Mouse (Mus musculus): Measurements from ENCODE around the gene Ptpn12. TPM values are rescaled to one million over a fixed set of nuclear protein-coding genes. Genes with fewer than 3 reads are reported as not detected.

Gene Ptpn12
- total RNA-seq, 1 experiment from 2014 or later, result 64.5 TPM

DNA sequence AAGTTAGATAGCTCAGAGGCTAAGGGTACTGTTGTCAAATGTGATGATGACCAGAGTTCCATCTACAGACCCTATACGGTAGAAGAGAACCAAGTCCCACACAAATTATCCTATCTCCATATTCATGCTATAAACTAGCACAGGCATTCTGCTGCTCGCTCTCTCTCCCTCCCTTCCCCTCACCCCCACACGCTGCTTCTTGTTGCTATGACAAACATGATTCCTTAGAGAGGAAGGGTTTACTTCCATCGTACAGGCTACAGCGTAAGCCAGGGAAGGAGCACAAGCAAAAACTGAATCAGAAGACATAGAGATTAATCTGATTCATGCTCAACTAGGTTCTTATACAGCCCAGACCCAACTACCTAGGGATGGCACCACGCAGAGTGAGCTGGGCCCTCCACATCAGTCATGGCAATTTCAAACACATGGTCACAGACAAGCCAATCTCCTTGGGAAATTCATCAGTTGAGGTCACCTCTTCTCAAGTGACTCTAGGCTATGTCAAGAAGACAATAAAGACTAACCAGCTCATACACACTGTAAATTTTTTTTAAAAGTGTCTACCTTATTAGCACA lies 21.2 kb downstream of the Ptpn12 start:
- no peak for ATAC-seq (replicated peaks in 1 of 2; ENCODE audit: insufficient read depth in 1 of 2, low FRiP score in 2 of 2, low TSS enrichment in 1 of 2, low read depth in 1 of 2, poor library complexity in 2 of 2, severe bottlenecking in 2 of 2)

GRCm38 (mm10) chr5:21033382-21034056 lies 22.2 kb downstream of the Ptpn12 start:
- ATAC-seq (replicated peaks in 1 of 2; ENCODE audit: insufficient read depth in 1 of 2, low FRiP score in 2 of 2, low TSS enrichment in 1 of 2, low read depth in 1 of 2, poor library complexity in 2 of 2, severe bottlenecking in 2 of 2), result no peak

DNA sequence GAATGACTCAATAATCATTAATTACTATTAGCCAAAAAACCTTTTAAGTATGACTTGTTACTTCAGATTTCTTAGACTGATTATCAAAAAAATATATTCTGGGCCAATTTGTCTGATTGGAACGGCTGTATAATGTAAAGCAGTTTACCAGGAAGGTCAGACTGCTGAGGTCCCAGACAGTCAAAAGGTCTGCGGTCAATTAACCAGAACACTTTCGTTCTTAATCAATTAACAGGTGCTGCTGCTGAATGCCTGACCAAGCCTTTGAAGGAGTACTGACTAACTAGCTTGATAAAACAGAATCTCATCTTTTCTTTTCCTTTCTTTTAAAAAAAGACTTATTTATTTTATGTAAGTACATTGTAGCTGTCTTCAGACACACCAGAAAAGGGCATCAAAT lies 23.1 kb downstream of the Ptpn12 start:
- ATAC-seq (replicated peaks in 1 of 2; ENCODE audit: insufficient read depth in 1 of 2, low FRiP score in 2 of 2, low TSS enrichment in 1 of 2, low read depth in 1 of 2, poor library complexity in 2 of 2, severe bottlenecking in 2 of 2), result no peak

DNA sequence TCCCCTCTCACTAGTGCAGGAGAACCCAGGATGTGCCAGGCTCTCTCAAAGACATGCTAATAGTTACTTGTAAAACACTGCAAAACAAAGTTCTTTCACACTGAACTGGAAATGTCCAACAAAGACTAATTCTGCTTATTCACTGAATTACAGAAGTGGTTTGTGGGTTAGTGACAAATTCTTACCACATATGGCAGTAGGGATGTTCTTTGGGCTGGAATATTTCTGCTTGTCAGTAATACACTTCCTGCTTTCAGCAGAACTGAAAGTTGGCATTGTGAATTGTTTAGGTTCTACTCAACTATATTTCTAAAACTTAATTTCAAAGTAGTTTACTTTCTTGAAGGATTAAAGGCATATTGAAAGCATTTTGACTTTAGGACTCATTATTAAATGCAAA lies 25.5 kb downstream of the Ptpn12 start:
- peak; percentile 96 to 98 for ATAC-seq (replicated peaks in 1 of 2; ENCODE audit: insufficient read depth in 1 of 2, low FRiP score in 2 of 2, low TSS enrichment in 1 of 2, low read depth in 1 of 2, poor library complexity in 2 of 2, severe bottlenecking in 2 of 2)

DNA sequence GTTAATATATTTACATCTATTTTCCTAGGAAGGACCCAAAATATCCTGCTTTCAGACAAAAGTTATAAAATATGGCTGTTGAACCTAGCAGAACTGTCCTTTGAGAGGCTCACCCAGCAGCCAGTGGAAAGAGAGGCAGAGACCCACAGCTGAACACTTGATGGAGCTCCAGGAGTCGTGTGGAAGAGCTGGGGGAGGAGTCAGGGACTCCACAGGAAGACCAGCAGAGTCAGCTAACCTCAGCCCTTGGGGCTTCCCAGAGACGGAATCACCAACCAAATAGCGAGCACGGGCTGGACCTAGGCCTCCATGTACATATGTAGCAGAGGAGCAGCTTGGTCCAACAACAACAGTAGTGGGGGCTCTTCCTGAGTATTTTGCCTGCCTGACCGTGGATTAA lies 38.6 kb downstream of the Ptpn12 start:
- ATAC-seq (replicated peaks in 1 of 2; ENCODE audit: insufficient read depth in 1 of 2, low FRiP score in 2 of 2, low TSS enrichment in 1 of 2, low read depth in 1 of 2, poor library complexity in 2 of 2, severe bottlenecking in 2 of 2), result peak; percentile 92 to 94

DNA sequence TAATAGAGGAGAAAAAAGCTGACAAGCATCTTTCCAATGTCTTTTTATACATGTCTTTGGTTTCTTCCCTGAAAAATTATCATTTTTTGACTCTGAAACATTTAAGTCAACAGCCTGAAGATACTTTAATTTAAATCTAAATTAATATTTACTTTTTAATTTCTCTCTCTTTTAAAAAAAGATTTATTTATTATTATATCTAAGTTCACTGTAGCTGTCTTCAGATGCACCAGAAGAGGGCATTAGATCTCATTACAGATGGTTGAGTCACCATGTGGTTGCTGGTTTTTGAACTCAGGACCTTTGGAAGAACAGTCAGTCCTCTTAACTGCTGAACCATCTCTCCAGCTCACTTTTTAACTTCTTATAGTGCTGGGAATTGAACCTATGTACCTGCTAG lies 44.8 kb downstream of the Ptpn12 start:
- ATAC-seq (replicated peaks in 1 of 2; ENCODE audit: insufficient read depth in 1 of 2, low FRiP score in 2 of 2, low TSS enrichment in 1 of 2, low read depth in 1 of 2, poor library complexity in 2 of 2, severe bottlenecking in 2 of 2), result no peak

- ATAC-seq (replicated peaks in 1 of 2; ENCODE audit: insufficient read depth in 1 of 2, low FRiP score in 2 of 2, low TSS enrichment in 1 of 2, low read depth in 1 of 2, poor library complexity in 2 of 2, severe bottlenecking in 2 of 2), result peak; percentile 91 to 93
Measured at GRCm38 (mm10) chr5:21002723-21003122, 53.0 kb downstream of the Ptpn12 start.

GRCm38 (mm10) chr5:21001622-21002315 lies 53.9 kb downstream of the Ptpn12 start:
- no peak for ATAC-seq (replicated peaks in 1 of 2; ENCODE audit: insufficient read depth in 1 of 2, low FRiP score in 2 of 2, low TSS enrichment in 1 of 2, low read depth in 1 of 2, poor library complexity in 2 of 2, severe bottlenecking in 2 of 2)

- ATAC-seq (replicated peaks in 1 of 2; ENCODE audit: insufficient read depth in 1 of 2, low FRiP score in 2 of 2, low TSS enrichment in 1 of 2, low read depth in 1 of 2, poor library complexity in 2 of 2, severe bottlenecking in 2 of 2), result no peak
Measured at GRCm38 (mm10) chr5:20998427-20998826, 57.3 kb downstream of the Ptpn12 start.

GRCm38 (mm10) chr5:20997555-20997954 lies 58.2 kb downstream of the Ptpn12 start:
- ATAC-seq (replicated peaks in 1 of 2; ENCODE audit: insufficient read depth in 1 of 2, low FRiP score in 2 of 2, low TSS enrichment in 1 of 2, low read depth in 1 of 2, poor library complexity in 2 of 2, severe bottlenecking in 2 of 2), result 0 out of 4 replicates have a peak, but pooled peaks of 1 of the 2 experiments have one; percentile 19

- no peak for ATAC-seq (replicated peaks in 1 of 2; ENCODE audit: insufficient read depth in 1 of 2, low FRiP score in 2 of 2, low TSS enrichment in 1 of 2, low read depth in 1 of 2, poor library complexity in 2 of 2, severe bottlenecking in 2 of 2)
Measured at GRCm38 (mm10) chr5:20990062-20990809, 65.5 kb downstream of the Ptpn12 start.

DNA sequence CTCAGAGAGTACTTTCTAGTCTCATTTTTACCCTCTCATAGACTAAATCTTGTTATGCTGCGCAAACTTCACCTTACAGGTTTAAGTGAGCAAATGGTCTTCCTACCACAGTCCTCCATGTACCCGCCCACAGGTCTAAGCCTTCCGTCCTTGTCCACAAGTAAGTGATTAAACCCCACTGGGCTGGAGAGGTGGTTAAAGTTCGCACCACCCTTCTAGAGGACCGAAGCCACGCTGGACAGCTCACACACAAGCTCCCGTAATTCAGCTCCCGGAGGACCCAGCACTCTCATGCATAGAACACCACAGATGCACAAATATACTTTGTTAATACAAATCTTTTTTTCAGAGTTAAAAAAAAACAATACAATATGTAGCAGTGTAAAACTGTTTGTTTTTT lies 69.4 kb downstream of the Ptpn12 start:
- ATAC-seq (replicated peaks in 1 of 2; ENCODE audit: insufficient read depth in 1 of 2, low FRiP score in 2 of 2, low TSS enrichment in 1 of 2, low read depth in 1 of 2, poor library complexity in 2 of 2, severe bottlenecking in 2 of 2), result no peak

- ATAC-seq (replicated peaks in 1 of 2; ENCODE audit: insufficient read depth in 1 of 2, low FRiP score in 2 of 2, low TSS enrichment in 1 of 2, low read depth in 1 of 2, poor library complexity in 2 of 2, severe bottlenecking in 2 of 2), result no peak
Measured at GRCm38 (mm10) chr5:20983505-20983904, 72.2 kb downstream of the Ptpn12 start.

DNA sequence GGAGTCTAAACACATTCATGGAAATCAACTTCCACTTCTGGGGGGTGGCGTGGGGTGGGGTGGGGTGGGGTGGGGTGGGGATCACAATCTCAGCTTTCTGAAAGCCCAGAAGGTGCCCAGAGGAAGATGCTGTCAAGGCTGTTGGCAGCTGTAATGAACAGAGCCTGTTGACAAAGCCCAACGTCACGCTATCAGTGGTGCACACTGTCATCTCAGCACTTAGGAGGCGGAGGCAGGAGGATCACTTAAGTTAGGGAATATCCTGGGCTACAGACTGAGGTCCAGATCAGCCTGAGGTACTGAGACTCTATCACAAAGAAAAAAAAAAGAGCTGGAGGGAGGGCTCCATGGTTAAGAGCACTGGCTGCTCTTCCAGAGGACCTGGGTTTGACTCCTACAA lies 81.0 kb downstream of the Ptpn12 start:
- no peak for ATAC-seq (replicated peaks in 1 of 2; ENCODE audit: insufficient read depth in 1 of 2, low FRiP score in 2 of 2, low TSS enrichment in 1 of 2, low read depth in 1 of 2, poor library complexity in 2 of 2, severe bottlenecking in 2 of 2)

DNA sequence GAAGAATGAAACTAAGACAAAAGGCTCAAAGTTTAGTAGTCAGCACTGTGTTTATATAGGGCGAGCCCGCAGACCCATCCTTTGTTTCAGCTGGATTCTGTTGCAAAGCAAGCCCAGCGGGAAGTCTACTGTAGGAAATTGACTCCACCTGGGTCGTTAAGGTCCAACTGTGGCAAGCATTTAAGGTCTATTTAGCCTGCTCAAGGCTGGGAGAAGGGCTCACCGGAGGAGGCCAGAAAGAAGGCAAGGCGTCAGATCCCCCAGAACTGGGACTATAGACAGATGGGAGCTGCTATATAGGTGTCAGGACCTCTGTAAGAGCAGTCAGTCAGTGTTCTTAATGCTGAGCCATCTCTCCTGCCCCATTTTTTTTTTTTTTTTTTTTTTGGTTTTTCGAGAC lies 81.7 kb downstream of the Ptpn12 start:
- ATAC-seq (replicated peaks in 1 of 2; ENCODE audit: insufficient read depth in 1 of 2, low FRiP score in 2 of 2, low TSS enrichment in 1 of 2, low read depth in 1 of 2, poor library complexity in 2 of 2, severe bottlenecking in 2 of 2), result no peak

- peak; percentile 91 to 93 for ATAC-seq (replicated peaks in 1 of 2; ENCODE audit: insufficient read depth in 1 of 2, low FRiP score in 2 of 2, low TSS enrichment in 1 of 2, low read depth in 1 of 2, poor library complexity in 2 of 2, severe bottlenecking in 2 of 2)
Measured at GRCm38 (mm10) chr5:20973069-20973468, 82.6 kb downstream of the Ptpn12 start.

DNA sequence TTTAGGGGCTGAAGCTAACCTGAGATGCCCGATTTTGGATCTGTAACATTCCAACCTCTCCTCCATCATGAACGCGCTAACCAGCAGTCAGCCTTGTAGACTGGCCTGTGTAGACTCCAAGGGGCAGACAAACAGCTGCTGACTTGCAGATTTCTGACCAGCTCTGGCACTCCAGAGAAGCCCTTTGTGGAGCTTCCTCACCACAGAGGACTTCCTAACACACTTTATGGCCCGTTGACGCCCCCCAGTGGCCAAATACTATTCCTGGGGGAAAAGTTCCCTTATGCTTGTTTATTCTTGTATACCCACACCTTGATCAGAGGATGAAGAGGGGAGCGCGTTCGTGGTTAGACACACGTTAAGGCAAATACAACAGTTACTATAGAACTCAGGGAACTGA lies 86.7 kb downstream of the Ptpn12 start:
- ATAC-seq (replicated peaks in 1 of 2; ENCODE audit: insufficient read depth in 1 of 2, low FRiP score in 2 of 2, low TSS enrichment in 1 of 2, low read depth in 1 of 2, poor library complexity in 2 of 2, severe bottlenecking in 2 of 2), result peak; percentile 19 to 46; a peak in 2 of 4 replicates

DNA sequence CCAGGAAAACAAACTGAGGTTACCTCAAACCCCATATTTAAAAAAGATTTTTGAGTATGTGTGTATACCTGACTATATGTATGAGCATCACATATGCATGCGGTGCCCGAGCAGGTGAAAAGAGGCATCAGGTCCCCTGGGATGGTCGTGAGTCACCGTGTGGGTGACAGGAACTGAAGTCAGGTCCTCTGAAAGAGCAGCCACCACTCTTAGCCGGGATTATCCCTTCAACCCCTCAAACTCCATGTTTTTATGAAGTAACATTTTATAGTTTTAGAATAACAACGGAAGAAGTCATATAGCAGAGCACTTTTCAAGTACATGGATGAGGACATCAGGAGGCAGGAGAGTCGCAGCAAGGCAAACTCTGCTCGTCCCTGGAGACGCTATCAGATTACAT lies 87.2 kb downstream of the Ptpn12 start:
- ATAC-seq (replicated peaks in 1 of 2; ENCODE audit: insufficient read depth in 1 of 2, low FRiP score in 2 of 2, low TSS enrichment in 1 of 2, low read depth in 1 of 2, poor library complexity in 2 of 2, severe bottlenecking in 2 of 2), result no peak
